Mouse (Mus musculus) stomach, postnatal 0 days (tissue): ENCODE measurements around the gene Gk5. TPM values are rescaled to one million over a fixed set of nuclear protein-coding genes. Genes with fewer than 3 reads are reported as not detected.

ENCODE experiments used
- ATAC-seq: fragments of 200-750 bp; cut with Nextera tagmentation; 2 replicates; pipeline ENCODE4 v1.8.0; 2017; ENCODE audit not compliant: low FRiP score, low TSS enrichment
- DNase-seq: peaks from one replicate; pipeline ENCODE4 v3.0.0-alpha.2; 2016; ENCODE audit warnings: low spot score
- H3K27ac ChIP-seq: fragments of 300-500 bp; sonication (generic); replicated peaks from 2 replicates; pipeline ENCODE4 v1.5.1; 2014; ENCODE audit warnings: mild to moderate bottlenecking, control low read depth
- H3K27me3 ChIP-seq: fragments of 300-500 bp; sonication (generic); 2 replicates; pipeline ENCODE4 v1.6.1; 2014; ENCODE audit warnings: low read length; ENCODE audit not compliant: control insufficient read depth, insufficient read depth
- H3K36me3 ChIP-seq: fragments of 300-500 bp; sonication (generic); 2 replicates; pipeline ENCODE4 v1.6.1; 2014; ENCODE audit warnings: low read length, mixed read lengths; ENCODE audit not compliant: control insufficient read depth, insufficient read depth
- H3K4me1 ChIP-seq: fragments of 300-500 bp; sonication (generic); replicated peaks from 2 replicates; pipeline ENCODE4 v1.6.1; 2014; ENCODE audit warnings: antibody characterized with exemption; ENCODE audit not compliant: control insufficient read depth, insufficient read depth
- H3K4me2 ChIP-seq: fragments of 300-500 bp; sonication (generic); replicated peaks from 2 replicates; pipeline ENCODE4 v1.6.1; 2014; ENCODE audit warnings: low read depth, mild to moderate bottlenecking, control low read depth, moderate library complexity
- H3K4me3 ChIP-seq: fragments of 300-500 bp; sonication (generic); 2 replicates; pipeline ENCODE4 v1.5.1; 2014; ENCODE audit warnings: low read depth, low read length, control low read depth
- H3K9ac ChIP-seq: fragments of 300-500 bp; sonication (generic); 2 replicates; pipeline ENCODE4 v1.6.1; 2014; ENCODE audit warnings: mild to moderate bottlenecking, low read length, control low read depth, mixed read lengths
- H3K9me3 ChIP-seq: fragments of 300-500 bp; sonication (generic); 2 replicates; pipeline ENCODE4 v1.6.1; 2016; ENCODE audit warnings: low read length; ENCODE audit not compliant: control insufficient read depth
- CTCF ChIP-seq: IDR thresholded peaks from 2 replicates; pipeline ENCODE4 v1.5.1; 2016; ENCODE audit warnings: antibody characterized with exemption, low read depth, mild to moderate bottlenecking, moderate library complexity
- EP300 ChIP-seq: optimal IDR thresholded peaks from 2 replicates; pipeline ENCODE3; 2016; ENCODE audit warnings: antibody characterized with exemption
- WGBS: fragments of 180-500 bp; shearing (Covaris S2); extraction: QIAGEN DNeasy Blood & Tissue Kit; methylation state at CpG from one replicate; pipeline ENCODE4 v1.1.7; 2014; 5-methylcytosine and 5-hydroxymethylcytosine counted together
- polyA plus RNA-seq: library from polyadenylated mRNA; unstranded; fragments of >200 nt; fragmentation: Nextera tagmentation; extraction: Ambion mirVana; gene quantifications from 2 replicates; pipeline ENCODE4 v1.2.1, GENCODE M21; 2015

The Gk5 gene
- polyA plus RNA-seq, 1 experiment from 2014 or later = 9.8 TPM

DNA sequence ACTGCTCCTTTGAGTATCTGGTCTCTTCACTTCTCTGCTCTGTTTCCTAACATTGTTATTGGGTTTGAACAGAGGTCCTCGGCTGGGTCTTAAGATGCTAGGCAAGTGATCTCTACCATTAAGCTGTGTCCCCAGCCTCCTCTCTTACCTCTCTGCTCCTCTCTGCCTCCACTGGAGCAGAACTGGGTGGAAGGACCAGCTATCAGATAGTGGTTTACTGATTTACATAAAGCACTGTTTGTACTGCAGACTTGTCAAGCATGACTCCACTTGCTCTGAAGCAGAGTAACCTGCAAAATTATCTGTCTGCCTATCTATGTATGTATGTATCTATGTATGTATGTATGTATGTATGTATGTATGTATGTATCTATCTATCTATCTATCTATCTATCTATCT lies 25.9 kb upstream of the Gk5 start:
- ATAC-seq (no peak), DNase-seq (no peak)
- TF ChIP-seq CTCF (no peak), EP300 (no peak)
- Histone ChIP-seq H3K4me1 (no peaks in the 10 kb centered on the region), H3K9me3 (no peaks in the 10 kb centered on the region), H3K27ac (no peak overlapping the region), H3K4me2 (no peak overlapping the region), H3K27me3 (no peaks in the 10 kb centered on the region), H3K4me3 (no peak overlapping the region), H3K36me3 (no peaks in the 10 kb centered on the region), H3K9ac (no peak overlapping the region)
- 93% methylated on average over 1 of the region's 1 CpGs for WGBS

DNA sequence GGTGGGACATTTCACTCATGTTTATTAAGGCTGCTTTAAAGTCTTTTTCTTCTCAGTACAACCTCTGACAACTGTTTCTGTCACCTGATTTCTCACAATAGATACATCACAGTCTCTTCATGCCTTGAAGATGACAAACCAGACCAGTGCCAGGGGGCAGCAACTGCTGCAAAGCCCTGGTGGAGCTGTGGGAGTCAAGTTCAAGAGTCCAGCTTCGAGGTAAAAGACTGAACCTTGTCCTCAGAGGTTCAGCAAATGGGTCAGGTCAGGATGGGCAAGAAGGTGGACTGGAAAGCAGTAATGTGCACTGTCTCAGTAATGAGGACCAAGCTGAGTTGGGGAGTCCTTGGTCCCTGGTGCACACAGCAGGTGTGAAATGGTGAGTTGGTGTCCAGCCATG lies 24.8 kb upstream of the Gk5 start:
- Histone ChIP-seq H3K27ac (no peak overlapping the region), H3K4me1 (no peaks in the 10 kb centered on the region), H3K27me3 (no peaks in the 10 kb centered on the region), H3K9ac (no peak overlapping the region), H3K36me3 (no peaks in the 10 kb centered on the region), H3K9me3 (no peaks in the 10 kb centered on the region), H3K4me3 (no peak overlapping the region), H3K4me2 (no peak overlapping the region)
- ATAC-seq = no peak
- WGBS = 55% methylated on average over 1 of the region's 1 CpGs
- TF ChIP-seq EP300 (no peak), CTCF (no peak)
- no peak for DNase-seq

DNA sequence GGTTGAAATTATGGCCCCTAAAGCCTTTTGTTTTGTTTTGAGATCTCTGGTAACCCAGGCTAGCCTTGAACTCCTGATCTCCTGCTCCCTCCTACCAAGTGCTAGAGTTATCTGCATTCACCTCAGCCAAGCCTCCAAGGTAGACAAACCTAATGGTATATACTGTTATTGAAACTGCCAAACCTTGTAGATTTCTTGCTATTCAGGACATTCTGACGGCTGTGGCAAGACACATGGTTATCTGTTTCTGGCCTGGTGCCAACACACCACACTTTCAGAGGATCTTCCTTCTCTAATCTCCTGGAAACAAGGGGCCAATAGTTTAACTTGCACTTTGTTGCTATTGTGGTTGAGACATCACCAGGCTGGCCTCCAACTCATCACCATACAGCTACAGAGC lies 24.0 kb upstream of the Gk5 start:
- ATAC-seq = no peak
- Histone ChIP-seq H3K4me2 (no peak overlapping the region), H3K27ac (no peak overlapping the region), H3K9me3 (no peaks in the 10 kb centered on the region), H3K27me3 (no peaks in the 10 kb centered on the region), H3K4me1 (no peaks in the 10 kb centered on the region), H3K36me3 (no peaks in the 10 kb centered on the region), H3K9ac (no peak overlapping the region), H3K4me3 (no peak overlapping the region)
- TF ChIP-seq CTCF (no peak), EP300 (no peak)
- WGBS = 52% methylated on average over 1 of the region's 1 CpGs
- no peak for DNase-seq

DNA sequence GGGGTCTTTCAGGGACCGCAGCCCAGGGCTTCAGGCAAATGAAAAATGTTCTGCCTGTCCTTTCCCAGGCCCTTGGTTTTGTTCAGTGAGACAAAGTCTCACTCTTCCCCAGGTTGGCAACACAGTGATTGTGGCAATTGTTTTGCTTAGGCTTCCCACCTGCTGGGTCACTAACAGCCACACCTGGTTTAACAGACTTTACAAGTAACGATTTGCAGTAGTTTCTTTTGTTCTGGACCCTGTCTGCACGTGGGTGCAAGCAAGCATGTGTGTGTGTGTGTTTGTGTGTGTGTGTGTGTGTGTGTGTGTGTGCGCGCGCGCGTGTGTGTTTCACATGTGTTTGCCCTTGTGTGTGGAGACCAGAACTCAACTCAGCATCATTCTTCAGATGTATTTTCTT lies 16.3 kb upstream of the Gk5 start:
- H3K27me3 ChIP-seq = no peaks in the 10 kb centered on the region
- H3K9me3 ChIP-seq = no peaks in the 10 kb centered on the region
- no peak overlapping the region for H3K9ac ChIP-seq
- H3K4me2 ChIP-seq = no peak overlapping the region
- no peaks in the 10 kb centered on the region for H3K4me1 ChIP-seq
- no peak overlapping the region for H3K4me3 ChIP-seq
- WGBS = 85% methylated on average over 8 of the region's 8 CpGs
- no peak for ATAC-seq
- TF ChIP-seq EP300 = no peak
- TF ChIP-seq CTCF = no peak
- H3K27ac ChIP-seq = no peak overlapping the region
- no peak for DNase-seq
- no peaks in the 10 kb centered on the region for H3K36me3 ChIP-seq

DNA sequence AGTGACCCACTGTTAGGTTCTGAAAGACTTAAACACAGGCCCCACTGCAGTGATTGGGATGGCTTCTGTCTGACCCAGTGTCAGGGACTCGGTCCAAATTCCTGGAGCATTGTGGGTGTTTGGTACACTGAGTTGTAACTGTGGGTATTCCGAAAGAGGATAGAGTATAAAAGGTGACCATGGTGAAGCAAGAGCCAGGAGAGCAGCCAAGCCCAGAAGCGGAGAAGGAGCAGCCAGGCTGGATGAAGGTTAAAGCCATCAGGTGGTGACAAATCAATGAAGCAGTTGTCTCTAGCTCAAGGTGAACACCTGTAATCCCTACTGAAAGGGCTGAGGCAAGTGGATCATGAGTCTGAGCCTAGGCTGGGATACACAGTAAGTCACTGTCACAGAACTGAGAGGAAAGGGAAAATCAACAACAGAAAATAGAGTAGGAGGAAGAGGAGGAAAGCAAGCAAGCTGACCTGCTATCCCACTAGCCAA lies 6.2 kb upstream of the Gk5 start:
- H3K4me1 ChIP-seq = no peaks in the 10 kb centered on the region
- no peaks in the 10 kb centered on the region for H3K36me3 ChIP-seq
- WGBS = 87% methylated on average over 3 of the region's 3 CpGs
- no peaks in the 10 kb centered on the region for H3K9me3 ChIP-seq
- no peak overlapping the region for H3K9ac ChIP-seq
- no peak overlapping the region for H3K4me2 ChIP-seq
- no peak overlapping the region for H3K4me3 ChIP-seq
- DNase-seq (no peak), ATAC-seq (no peak)
- no peak overlapping the region for H3K27ac ChIP-seq
- TF ChIP-seq CTCF (no peak), EP300 (no peak)
- no peaks in the 10 kb centered on the region for H3K27me3 ChIP-seq

DNA sequence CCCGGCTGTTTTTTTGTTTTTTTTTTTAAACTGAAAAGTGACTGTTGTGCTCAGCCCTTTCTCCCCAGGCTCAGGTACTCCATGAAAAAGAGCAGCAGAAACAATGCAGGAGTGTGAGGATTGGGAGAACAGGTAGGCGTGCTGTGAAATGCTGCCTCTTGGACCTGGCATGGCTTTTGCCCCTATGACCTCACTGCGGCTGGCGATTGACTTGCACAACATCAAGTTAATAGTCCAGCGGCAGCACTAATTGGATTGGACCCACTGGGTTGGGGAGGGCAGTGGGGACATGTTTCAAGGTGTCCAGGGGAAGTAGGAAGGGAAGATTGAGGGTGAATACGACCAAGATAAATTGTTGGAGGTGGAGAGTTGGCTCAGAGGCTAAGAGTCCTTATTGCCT lies 2.4 kb upstream of the Gk5 start:
- WGBS = 92% methylated on average over 6 of the region's 6 CpGs
- Histone ChIP-seq H3K27me3 (no peaks in the 10 kb centered on the region), H3K4me2 (no peak overlapping the region), H3K36me3 (no peaks in the 10 kb centered on the region), H3K27ac (no peak overlapping the region), H3K4me3 (no peak overlapping the region), H3K9ac (no peak overlapping the region), H3K4me1 (no peaks in the 10 kb centered on the region), H3K9me3 (no peaks in the 10 kb centered on the region)
- DNase-seq (no peak), ATAC-seq (no peak)
- TF ChIP-seq CTCF (no peak), EP300 (no peak)
